Mouse (Mus musculus): ENCODE results near the gene Myo9b. TPM values are rescaled to one million over a fixed set of nuclear protein-coding genes. Genes with fewer than 3 reads are reported as not detected.
"Not testable (repeated sequence)": the region's sequence is repeated elsewhere in the genome, so short reads cannot be mapped to it uniquely, and the experiment has no call there.

Myo9b gene
- total RNA-seq (2021) = 10 to 100 TPM; 32.9 to 36.4 TPM

GRCm38 (mm10) chr8:71272286-71273150 lies at the start of gene Myo9b, which contains the start of gene Haus8:
Gene Myo9b, plus strand, starts transcription at chr8:71272714.
Gene Haus8, minus strand, starts transcription at chr8:71272934.
- peak; percentile 95 for DNase-seq

GRCm38 (mm10) chr8:71224560-71224959 lies 48.0 kb upstream of the Myo9b start:
- DNase-seq = no peak

DNA sequence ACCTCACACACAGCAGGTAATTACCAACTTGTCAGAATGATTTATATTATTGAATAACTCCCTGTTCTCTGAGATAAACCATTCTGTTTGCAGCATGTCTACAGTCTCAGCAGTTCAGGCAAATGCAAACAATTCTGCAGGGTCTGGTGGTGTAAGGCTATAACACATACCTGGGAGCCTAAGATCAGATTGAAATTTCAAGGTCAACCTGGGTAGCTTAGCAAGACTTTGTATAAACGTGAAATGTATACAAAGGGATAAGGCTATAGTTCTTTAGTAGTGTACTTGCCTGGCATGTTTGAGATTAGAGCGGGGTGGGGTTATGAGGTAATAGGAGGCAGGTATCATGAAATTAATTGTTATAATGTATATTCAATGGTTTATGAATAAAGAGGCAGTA lies 29.8 kb upstream of the Myo9b start:
- no peak for DNase-seq

DNA sequence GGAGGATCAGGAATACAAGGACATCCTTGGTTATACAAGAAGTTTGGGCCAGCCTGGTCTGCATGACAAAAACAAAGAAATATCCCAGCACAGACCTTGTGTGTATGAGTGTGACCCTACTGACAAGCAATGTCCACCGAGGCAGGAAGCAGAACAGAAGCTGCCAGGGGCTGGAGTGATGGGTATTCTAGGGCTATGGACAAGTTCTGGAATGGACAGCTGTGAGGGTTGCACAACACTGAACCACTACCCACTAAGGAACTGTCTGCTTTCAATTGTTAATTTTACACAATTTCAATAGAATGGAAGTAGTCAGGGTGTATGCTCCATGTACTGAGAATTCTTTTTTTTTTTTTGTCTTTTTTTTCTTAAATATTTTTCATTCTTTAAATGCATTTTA lies 24.3 kb upstream of the Myo9b start:
- no peak for DNase-seq

DNA sequence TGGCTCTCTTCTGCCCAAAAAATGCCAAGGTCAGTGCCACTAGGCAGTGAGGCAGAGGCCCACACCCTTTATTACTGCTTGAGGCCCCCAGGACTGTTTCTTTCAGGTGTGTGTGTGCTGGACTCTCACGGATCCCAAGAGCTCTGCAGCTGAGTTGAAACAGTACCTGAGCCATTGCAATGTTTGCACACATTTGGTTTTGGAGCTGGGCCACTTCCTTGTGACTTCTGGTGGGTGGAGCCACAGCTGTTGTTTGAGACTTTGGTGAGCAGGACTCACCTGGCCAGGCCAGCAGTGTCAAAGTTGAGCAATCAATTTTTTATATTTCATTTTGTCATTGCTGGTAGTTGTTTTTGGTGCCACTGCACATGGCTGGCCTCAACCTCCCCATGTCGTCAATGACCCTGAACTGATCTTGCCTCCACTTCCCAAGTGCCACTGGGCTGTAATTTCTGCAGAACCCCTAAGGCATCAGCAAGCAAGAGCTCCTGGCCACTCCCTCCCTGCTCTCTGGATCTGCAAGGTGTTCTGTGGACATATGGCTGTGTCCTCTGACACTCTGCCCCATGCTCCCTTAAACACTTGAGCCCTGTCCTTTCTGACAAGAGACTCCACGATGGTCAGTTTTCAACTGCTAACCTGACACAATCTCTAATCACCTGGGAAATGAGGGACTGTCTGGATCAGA lies 15.8 kb upstream of the Myo9b start:
- no peak for DNase-seq

- DNase-seq = no peak
Measured at GRCm38 (mm10) chr8:71261234-71261633, 11.3 kb upstream of the Myo9b start.

DNA sequence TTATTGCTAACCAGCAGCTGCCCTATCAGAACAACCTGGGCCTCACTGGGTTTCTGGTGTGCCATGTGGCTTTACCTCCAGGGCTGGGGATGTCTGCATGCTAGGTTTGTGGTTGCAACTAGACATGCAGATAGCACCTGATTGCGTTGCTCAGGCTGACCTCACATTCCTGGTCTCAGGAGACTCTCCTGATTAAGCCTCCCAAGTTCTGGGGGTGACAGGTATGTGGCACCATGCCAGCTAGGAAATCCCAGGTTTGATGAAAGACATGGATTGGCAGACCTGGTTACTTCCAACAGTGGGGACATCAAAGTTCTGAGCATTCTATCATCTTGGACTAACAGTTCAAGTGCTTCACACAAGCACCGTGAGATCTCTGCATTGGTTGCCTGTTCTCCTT lies 4.8 kb upstream of the Myo9b start:
- DNase-seq = no peak

DNA sequence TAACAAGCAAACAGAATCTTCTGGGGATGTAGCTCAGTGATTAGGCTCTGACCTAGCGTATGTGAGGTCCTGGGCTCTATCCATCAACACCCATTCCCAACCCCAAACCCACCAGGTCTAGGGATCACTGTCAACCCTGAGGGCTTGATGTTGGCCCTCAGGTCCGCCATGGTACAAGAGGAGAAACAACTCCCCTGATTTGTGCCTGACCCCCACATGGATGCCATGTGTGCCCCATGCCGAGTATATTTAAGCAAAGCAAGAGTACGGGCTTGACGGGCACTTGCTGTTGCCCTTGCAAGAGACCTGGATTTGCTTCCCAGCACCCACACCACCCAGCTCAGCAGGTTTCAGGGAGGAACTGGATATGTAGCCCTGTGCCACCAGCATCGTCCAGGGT lies 4.2 kb upstream of the Myo9b start:
- DNase-seq = not testable (repeated sequence)

- DNase-seq = no peak
Measured at GRCm38 (mm10) chr8:71271630-71272029, 884 bp upstream of the Myo9b start.

DNA sequence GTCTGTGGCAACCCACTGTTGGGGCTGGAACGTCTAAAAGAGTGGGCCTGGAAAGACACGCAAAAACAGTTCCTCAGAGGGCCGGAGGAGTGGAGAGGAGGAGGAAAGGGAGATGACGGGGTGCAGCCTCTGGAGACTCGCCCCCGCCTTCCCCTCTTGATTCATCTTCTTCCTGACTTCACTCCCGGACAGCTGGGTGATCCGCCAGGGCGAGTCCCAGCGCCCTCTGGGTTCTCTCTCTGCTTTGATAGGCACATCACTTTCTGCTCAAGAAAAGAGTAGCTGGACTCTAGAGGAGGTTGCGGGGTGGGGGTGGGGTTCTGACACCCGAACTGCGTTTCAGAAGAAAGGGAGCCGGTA lies 617 bp downstream of the Myo9b start:
- DNase-seq = peak; percentile 45 to 54

GRCm38 (mm10) chr8:71274478-71274877 lies 2.0 kb downstream of the Myo9b start:
- DNase-seq = no peak

- DNase-seq = no peak
Measured at GRCm38 (mm10) chr8:71276166-71276565, 3.7 kb downstream of the Myo9b start.

DNA sequence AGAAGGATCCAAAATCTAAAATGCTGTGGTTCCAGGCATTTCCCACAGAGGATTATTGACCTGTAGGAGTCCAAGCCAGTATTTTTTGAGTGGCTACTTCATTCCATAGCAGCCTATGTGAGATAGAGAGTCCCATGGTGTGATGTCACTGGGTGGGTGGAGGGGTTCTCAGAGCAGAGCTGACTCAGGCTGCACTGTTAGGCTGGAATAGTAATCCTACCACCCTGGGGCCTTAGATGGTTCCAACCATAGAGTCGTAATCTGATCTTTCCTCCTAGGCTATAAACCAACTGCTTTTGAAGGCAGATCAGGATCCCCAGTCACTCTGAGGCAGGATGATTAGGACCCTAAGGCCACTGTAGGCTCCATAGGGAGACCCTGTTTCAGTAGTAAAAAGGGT lies 6.9 kb downstream of the Myo9b start:
- DNase-seq = not testable (repeated sequence)

- DNase-seq = not testable (repeated sequence)
Measured at GRCm38 (mm10) chr8:71281731-71282130, 9.2 kb downstream of the Myo9b start.

DNA sequence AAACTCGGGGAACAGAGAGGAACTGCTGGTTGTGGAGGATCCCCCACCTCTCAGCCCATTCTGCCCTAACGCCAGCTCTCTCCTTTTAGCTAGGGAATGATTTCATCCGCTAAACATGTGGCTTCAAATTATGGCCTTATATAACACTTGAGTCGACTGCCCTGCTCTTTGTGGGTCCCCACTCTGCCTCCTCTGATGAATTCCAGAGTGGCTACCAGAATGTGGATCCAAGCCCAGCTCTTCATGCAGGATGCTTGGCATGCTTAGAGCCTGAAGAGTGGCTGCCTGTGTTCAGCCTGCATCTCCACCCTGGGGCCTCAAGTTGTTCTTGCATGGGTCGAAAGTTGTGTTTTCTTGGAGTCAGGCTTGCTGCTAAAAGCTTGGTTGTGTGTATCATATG lies 10.1 kb downstream of the Myo9b start:
- DNase-seq = no peak

DNA sequence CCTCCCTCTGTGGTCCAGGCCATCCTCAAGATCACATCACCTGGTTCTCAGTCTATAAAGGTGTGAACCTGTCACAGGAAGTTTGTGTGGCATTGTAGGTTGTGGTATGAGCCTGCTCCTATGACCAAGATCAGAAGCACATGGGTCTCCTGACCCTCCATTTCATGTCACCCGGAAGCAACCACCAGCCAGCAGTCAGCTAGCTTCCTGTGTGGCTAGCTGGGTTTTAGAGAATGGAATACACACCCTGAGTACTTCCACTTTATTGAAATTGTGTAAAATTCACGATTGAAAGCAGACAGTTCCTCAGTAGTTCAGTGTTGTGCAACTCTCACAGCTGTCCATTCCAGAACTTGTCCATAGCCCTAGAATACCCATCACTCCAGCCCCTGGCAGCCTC lies 13.7 kb downstream of the Myo9b start:
- not testable (repeated sequence) for DNase-seq

DNA sequence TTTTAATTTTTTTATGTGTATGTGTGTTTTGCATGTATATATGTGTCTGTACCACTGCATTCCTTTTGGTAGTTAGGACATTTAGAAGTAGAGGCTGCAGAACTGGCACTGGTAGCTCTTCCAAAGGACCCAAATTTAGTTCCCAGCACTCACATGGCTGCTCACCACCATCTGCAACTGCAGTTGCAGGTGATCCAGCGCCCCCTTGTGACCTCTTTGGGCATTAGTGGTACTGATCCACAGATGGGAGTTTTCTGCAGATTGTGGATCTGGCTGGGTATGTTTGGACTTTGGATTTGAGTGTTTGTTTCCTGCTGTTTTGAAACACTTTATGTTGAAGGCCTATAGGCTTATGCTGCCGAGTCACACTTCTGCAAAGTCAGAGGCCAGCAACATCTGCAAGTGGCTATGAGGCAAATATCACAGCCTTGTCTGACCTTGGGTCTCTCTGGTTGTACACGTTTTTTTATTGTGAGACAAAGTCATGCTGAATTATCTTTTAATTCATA lies 16.0 kb downstream of the Myo9b start:
- no peak for DNase-seq

DNA sequence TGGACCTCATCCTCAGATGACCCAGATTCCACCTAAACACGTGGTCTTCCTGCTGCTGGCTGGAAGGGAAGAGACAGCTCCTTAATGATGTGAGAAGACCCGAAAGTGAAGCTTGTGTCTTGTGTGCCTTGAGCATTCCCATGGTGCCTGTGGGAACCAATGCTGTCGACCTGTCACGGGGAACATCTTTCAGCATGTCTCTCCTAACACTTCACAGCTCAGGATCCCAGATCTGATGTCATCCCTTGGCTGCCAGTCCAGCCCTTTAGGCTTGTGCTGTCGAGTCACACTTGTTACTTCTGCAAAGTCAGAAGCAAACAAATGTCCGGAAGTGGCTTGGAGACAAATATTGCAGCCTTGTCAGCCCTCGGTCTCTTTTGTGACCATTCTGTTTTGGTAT lies 16.6 kb downstream of the Myo9b start:
- no peak for DNase-seq

GRCm38 (mm10) chr8:71290211-71290610 lies 17.7 kb downstream of the Myo9b start:
- no peak for DNase-seq

GRCm38 (mm10) chr8:71290911-71291310 lies 18.4 kb downstream of the Myo9b start:
- DNase-seq = no peak

DNA sequence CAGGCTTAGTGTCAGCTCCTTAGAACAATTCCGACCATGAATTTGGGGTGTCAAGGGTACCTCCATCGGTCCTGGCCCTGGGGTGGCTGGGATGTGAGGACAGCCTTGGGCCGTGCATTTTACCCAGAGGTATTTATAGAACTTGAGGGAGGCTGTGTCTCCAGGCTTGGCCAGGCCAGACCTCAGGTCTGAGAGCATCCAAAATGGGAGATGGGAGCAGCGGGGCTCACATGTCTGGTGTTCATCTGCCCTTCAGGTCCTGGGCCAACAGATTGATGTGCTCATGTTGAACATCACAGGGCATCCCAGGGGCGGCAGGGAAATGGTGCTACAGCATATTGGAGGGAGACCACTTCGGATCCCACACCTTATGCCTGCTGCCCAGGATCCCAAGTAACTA lies 18.8 kb downstream of the Myo9b start:
- no peak for DNase-seq

GRCm38 (mm10) chr8:71293930-71294329 lies 21.4 kb downstream of the Myo9b start:
- DNase-seq = not testable (repeated sequence)

GRCm38 (mm10) chr8:71296188-71296621 lies 23.7 kb downstream of the Myo9b start:
- no peak for DNase-seq

DNA sequence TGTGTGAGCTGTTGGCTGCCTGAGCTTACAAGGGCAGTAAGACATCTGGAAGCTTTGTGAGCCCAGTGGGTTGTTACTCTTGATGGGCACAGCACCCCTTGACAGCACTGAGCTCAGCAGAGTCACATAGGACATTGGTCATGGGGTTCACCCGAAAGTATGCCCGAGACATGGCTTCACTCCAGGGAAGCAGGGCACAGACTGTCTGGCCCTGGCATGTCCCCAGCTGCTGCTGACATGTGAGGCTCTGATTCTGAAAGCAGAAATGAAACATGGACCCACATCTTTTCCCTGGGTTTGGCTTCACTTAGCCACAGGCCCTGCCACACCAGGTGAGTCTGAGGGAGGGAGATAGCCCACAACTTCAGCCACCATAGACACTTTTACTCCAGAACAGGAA lies 24.3 kb downstream of the Myo9b start:
- DNase-seq = no peak

Measured in layer of hippocampus, postnatal 36 days (tissue).